Mouse (Mus musculus) G1E (cell line): ENCODE results near the gene Exo1.

Experiments used
- CTCF ChIP-seq: IDR thresholded peaks from 2 replicates; pipeline ENCODE4 v1.5.1; 2012; ENCODE audit warnings: low read depth, low read length, inconsistent platforms, mixed read lengths
- GATA1 ChIP-seq: IDR thresholded peaks from 2 replicates; pipeline ENCODE4 v1.6.1; 2012; ENCODE audit warnings: borderline replicate concordance, low read length, inconsistent platforms, mixed read lengths
- GATA2 ChIP-seq: IDR thresholded peaks from 2 replicates; pipeline ENCODE4 v1.6.1; 2012; ENCODE audit warnings: low read depth, low read length, inconsistent platforms, borderline replicate concordance
- TAL1 ChIP-seq: conservative IDR thresholded peaks from 2 replicates; pipeline ENCODE4 v1.6.1; 2012; ENCODE audit warnings: low read depth, low read length, inconsistent platforms, mixed read lengths

DNA sequence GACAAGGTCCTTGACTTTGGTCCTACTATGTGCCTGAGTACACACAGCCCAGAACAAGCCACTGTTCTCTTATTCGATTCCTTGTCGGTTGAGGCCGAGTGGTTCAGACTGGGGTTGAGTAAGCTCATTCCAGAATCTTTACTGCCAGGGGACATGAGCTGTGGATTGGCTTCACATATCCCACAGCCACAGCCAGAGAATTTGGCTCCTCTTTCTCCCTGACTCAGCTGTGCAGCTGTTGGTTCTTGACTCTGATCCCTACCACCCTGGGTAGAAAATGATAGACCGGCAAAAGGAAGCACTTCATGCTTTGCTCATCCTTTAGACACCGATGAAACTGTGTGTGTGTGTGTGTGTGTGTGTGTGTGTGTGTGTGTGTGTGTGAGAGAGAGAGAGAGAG is 51.0 kb downstream of the Exo1 start:
- TF ChIP-seq CTCF: no peak
- TF ChIP-seq TAL1: no peak
- no peak for TF ChIP-seq GATA1
- no peak for TF ChIP-seq GATA2
